Mouse (Mus musculus) embryo, embryonic 11 days (tissue): ENCODE results near the gene Arl2.
A peak's percentile ranks its signal among the peaks of the same experiment; 100 is the strongest.
"Not testable (repeated sequence)": the region's sequence is repeated elsewhere in the genome, so short reads cannot be mapped to it uniquely, and the experiment has no call there.

ENCODE experiments used
- DNase-seq: peaks from one replicate; pipeline ENCODE4 v3.0.0-alpha.2; 2015

Gene Arl2

DNA sequence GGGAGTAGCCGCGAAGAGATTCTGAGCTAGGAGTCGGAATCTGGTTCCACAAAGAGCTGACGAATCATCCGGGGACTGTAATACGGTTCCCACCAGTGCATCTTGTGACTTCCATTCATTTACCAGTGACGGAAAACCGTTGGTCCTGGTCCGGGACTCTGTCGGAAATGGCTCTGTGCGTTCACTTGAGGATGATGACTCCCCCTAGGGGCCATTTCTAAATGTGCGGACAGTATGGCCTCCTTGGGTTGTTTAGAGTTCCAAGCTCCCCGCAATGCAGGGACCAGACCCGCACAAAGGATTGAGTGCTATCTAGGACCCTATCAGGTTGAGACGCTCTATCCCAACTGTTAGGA, at the start of gene Arl2:
Arl2 (minus strand) TSS at position 155 of the 356 bp plus-strand sequence.
- DNase-seq: peak; percentile 93

DNA sequence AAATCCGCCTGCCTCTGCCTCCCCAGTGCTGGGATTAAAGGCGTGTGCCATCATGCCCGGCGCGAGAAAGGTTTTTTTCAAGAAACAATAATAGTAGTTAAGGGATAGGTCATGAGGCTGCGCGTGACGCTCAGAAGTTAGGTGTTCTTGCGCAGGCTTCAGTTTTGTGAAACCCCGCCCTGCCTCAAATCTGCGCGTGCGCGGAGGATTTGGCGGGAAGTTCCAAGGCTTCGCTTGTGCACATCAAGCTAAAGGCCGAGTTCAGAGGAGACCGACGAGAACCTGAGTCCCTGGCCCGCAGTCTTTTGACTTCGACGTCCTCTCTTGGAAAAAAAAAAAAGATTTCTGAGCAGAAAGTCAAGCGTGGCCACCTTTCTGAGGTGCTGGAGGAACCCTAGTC, 42.8 kb upstream of the Arl2 start, which contains the start of gene Majin:
Majin (plus strand) TSS at position 258 of the 400 bp plus-strand sequence.
- no peak for DNase-seq

DNA sequence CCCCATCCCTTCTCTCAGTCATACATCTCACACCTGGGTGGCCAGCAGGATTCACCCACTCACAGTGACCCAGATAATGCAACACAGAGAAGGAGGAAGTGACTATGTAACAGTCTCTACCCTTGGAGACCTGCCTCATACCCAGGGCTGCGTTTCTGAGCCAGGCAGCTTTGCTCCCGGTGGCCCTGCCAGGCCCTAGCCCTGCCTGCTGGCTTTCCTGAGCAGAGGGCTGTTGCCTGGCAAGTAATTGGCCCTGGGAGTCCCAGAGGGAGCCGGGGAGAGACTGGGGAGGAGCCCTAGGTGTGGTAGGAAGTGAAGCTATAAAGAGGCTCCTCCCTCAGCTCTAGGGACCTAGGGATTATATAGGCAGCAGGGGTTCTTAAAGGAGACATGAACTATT, 41.2 kb upstream of the Arl2 start:
- no peak for DNase-seq

DNA sequence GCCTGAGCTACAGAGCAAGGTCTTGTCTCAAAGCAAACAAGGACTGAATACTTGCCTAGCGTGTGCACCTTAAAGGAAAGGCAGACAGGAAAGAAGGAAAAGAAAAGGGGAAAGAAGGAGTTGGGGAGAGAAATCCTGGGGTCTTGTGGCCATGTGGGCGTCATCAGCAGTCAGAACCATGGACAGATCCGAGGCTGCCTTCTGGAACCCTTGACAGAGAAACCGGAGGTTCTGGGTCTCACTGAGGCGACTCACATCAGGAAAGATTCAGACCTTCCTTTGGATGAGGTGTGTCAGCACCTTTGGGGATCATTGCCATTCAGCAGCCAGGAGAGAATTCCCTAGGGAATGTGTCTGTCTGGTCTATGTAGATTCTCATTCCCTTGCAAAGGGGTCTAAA, 40.3 kb upstream of the Arl2 start:
- peak; percentile 62 for DNase-seq

DNA sequence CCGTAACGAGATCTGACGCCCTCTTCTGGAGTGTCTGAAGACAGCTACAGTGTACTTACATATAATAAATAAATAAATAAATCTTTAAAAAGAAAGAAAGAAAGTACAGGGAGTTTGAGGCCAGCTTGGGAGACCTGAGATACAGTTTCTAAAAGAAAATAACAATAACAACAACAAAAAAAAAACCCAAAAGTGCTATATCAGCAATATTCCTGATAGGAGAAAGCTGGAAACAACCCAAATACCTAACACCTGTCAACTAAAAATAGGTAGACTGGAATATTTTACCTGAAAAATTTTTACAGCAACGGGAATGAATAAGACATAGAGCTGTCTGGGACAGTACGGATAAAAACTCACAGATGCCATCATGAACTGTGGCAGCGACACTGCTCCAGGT, 37.4 kb upstream of the Arl2 start:
- DNase-seq: no peak

DNA sequence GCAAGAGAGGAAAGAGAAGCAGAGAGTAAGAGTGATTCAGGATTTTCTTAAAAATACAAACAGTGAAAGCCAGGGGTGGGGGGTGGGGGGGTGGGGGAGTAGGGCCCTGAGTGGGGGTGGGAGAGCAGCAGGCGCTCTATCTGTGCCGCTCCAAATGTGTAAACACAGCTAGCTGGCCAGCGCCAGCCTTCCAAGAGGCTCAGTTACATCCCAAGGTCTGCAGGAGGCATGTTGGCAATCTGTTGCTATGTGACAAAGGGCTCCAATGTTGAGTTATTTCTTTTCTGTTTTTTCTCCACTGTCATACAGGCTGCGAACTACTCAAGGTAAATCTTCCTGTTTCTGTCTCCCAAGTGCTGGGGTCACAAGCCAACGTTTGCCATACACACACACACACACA, 33.4 kb upstream of the Arl2 start:
- peak; percentile 25 for DNase-seq

DNA sequence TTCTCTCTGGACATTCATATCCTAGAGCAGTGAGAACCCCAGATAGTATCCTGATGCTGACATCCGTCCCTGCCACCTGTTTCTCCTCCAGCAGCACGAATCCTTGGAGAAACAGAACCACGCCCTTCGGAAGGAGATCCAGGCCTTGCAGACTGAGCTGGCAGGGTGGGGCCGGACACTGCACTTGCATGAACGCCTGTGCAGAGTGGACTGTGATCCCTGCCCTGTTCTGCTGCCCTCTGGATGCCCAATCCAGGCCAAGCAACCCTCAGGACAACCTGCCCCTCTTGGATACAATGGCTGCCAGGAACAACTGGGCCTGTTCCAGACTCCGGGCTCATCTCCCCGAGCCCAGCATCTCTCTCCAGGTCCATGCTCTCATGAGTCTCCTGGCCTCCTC, 29.9 kb upstream of the Arl2 start:
- no peak for DNase-seq

DNA sequence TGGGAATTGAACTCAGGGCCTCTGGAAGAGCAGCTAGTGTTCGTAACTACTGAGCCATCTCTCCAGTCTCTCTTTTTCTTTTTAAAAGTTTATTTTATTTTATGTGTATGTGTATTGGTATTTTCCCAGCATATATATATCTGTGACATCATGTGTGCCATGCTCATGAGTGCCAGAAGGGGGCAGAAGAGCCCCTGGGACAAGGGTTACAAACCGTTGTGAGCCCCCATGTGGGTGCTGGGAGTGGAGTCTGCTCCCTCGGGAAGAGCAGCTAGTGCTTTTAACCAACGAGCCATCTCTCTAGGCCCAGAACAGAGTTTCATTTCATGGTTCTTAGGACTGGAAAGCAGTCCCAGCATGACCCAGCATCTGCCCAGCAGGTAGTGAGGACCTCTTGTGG, 25.4 kb upstream of the Arl2 start:
- no peak for DNase-seq

DNA sequence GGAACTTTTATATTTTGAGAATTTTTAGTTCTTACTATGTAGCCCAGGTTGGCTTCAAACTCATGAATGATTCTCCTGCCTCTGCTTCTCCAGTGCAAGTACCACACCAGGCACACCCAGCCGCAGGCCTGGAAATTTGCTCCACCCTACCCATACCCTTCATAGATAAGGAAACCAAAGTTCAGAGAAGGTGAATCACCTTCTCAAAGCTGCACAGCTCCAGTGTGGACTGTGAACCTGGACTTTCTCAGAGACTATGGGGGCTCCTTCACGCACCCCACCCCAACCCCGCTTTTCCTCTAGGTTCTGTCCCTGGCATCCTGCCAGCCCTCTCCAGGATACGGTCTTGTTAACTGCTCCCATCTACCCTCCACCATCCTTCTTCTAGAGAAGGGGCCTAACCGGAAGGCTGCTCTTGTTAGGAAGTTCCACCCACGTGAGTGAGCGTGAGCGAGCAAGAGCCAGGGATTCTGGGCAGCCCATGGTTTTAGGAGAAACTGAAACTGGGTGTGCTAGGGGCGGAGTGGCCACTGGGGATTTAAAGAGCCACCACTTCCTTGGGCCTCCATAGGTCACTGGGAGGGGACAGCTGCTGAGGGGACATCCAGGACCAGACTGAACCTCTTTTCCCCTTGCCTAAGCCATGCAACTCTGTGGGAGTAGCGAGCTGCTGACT, 22.7 kb upstream of the Arl2 start:
- DNase-seq: no peak

DNA sequence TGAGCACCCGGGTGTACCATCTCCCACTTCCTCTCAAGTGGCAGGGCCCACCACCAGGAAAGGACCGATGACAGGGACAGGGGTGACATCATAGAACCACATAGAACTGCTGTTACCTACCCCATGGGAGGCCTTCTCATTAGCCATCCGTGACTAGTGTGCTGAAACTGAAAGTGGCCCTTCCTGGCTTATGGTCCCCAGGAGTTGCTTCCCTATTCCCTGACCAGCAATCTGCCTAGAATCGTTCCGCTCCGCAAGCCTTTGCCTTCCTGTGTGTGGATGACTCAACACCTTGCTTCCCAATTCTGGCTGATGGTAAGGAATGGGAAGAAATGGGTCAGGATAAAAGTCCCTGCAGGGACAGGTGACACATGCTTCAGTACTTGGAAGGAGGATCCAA, 15.9 kb upstream of the Arl2 start:
- no peak for DNase-seq

DNA sequence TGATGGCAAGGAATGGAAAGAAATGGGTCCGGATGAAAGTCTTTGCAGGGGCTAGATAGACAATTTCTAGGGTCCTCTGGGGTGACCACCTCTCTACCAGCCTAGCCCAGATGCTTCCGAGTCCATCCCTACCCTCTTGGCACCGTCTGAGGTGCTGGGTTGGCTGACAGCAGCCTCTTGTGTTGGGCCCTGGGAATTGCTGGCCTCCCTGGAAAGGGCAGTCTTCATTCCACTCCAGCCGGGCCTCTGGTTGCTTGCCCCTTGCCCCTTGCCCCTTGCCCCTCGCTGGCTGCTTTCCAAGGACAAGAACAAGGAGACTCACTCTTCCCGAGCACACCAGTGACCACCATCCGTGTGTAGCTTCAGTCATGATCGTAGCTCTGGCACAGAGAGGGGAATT, 15.0 kb upstream of the Arl2 start:
- DNase-seq: no peak

DNA sequence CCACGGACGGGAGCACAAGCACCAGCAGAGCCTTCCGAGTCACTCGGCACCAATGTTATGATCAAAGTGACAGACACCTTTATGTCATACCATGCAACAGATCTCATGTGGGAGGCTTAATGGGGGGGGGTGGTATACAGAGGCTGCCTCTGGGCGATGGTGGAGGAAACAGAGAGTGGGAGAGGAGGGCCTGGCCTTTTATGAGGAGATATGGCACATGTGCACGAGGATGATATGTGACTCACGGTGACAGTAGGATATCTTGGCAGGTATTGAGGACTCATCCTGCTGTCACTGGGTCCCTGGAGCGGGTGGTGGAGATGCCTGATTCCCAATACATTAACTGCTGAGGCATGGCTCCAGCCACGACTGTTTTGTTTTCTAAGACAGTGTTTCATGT, 13.8 kb upstream of the Arl2 start:
- DNase-seq: no peak

DNA sequence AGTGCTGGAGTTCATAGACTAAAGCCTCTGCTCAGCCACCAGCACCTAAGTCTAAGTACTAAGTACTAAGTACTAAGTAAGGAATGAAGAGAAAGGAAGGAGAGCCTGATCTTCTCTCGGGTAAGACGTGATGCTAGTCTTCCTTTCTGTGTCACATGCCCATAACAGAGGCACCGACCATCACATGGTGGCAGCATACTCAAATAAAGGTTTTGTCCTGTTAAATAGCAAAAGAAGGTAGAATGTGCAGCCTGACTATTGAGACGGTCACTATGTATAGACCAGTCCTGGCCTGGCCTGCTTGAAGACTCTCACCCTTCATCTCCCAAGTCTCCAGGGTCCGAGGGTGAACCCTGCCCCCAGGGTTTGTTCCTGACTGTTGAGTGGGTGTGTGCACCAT, 3.5 kb upstream of the Arl2 start:
- DNase-seq: no peak

DNA sequence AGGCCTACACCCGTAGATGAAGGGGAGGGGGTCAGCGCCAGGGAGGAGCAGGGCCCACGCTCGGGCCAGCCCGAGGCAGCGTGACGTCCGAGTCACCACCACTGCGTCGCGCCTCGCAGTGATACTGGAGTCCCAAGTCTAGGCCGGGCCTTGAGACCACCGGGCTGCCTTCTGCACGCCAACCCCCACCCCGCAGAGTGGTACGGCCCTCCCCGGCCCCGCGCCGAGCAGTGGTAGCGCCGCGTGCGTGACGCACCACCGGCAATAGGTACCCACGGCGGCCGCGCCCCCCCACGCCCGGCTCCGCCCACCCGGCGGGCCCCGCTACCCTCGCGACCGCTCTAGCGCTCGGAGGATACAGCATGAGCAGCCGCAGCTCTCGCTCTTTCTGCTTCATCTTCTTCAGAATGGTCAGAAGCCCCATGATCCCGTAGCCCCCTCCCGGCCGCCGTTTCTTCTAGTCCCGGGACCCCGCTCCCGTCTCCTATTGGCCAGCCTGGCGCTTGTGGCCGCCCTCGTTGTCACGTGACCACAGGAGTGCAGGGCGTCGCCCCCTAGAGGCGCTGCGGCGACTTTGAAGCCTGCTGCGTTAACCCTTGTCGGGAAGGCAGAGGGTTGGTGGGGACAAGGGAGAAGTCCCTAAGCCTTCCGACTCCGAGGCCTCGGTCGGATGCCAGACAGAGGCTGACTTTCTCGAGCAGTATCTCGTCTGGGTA, 512 bp downstream of the Arl2 start, which contains the start of gene Batf2:
Batf2 (plus strand) TSS at position 306 of the 716 bp plus-strand sequence.
- peak; percentile 98 for DNase-seq

DNA sequence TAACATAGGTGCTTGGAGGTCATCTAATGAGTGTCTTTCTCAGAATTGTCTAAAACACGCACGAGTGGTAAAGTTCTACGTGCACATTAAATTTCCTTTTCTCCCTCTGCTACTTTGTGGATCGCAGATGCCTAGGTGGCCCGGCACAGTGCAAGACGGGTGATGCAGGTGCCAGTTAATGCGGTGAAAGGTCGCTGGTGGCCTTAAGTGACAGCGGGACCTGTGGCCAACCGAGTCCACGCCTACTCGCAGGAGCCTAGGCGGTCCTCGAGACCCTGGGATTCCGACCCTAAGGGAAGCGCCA, 1.0 kb downstream of the Arl2 start:
- no peak for DNase-seq

DNA sequence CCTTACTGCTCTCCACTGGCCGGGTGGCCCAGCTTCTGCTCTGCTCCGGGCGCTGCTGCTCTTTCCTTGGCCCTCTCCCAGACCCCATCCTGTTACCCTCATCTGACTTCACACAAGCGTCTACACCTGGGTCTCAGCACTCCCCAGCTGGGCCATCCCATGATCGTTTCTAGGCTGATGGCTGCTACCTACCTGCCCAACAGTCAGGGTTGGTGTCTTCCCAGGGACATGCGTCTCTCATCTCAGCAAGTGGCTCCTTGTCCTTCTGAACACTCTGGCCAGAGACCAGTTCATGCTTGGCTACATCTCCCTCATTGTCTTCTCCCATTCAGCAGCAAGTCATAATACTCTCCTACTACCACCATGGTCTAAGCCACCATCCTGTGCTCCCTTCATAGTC, 1.6 kb downstream of the Arl2 start:
- DNase-seq: no peak

DNA sequence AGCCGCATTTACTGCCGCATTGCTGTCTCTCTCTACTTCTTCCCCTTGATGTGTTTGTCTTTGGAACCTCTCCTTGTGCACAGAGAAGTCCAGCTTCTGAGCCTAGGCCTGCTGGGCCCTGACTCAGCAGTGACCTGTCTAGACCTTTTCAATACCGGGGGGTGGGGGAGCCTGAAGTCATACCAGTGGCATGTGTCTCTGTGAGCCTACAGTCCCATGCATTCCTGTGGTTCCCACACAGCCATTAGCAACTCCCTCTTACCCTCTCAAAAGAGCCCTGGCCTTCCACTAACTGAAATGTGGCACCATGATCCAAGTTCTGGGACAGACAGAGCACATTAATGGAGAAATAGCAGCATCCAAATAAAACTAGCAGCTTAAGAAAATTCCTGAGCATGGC, 5.0 kb downstream of the Arl2 start:
- no peak for DNase-seq

DNA sequence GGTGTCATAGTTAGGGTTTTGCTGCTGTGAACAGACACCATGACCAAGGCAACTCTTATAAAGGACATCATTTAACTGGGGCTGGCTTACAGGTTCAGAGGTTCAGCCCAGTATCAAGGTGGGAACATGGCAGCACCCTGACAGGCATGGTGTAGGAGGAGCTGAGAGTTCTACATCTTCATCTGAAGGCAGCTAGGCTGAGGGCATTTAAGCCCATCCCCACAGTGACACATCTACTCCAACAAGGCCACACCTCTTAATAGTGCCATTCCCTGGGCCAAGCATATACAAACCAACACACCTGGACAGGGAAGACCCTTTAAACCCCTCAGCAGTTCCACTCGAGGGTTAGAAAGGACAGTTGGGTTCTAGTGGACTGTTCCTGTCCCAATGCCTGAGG, 8.2 kb downstream of the Arl2 start:
- DNase-seq: not testable (repeated sequence)

DNA sequence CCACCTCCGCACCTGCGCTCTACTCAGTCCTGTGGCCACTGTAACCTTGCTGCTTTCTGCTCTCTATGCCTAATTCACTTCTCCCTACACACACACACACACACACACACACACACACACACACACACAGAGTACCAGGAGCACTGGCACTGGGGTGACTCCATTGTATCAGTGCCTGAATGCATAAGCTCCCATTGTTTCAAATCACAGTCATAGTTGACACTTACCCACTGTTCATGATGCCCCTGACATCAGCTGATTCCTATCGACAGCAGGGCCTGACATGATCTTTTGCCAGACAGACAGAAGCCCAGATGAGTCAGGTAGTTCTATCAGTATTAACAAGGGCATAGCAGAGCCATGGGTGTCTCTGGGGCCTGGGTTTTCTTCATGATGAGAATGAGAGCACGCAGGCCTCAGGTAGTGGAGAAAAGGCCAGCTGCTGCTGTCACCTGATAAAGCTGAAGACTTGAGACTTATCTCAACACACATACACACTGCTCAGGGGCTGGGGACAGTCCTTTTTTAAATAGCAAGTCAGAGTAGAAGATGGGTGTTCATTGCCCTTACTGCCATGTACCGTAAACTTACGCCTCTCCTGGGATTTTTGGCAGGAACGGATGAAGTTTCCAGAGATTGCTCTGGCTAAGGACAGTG, 9.0 kb downstream of the Arl2 start:
- no peak for DNase-seq

DNA sequence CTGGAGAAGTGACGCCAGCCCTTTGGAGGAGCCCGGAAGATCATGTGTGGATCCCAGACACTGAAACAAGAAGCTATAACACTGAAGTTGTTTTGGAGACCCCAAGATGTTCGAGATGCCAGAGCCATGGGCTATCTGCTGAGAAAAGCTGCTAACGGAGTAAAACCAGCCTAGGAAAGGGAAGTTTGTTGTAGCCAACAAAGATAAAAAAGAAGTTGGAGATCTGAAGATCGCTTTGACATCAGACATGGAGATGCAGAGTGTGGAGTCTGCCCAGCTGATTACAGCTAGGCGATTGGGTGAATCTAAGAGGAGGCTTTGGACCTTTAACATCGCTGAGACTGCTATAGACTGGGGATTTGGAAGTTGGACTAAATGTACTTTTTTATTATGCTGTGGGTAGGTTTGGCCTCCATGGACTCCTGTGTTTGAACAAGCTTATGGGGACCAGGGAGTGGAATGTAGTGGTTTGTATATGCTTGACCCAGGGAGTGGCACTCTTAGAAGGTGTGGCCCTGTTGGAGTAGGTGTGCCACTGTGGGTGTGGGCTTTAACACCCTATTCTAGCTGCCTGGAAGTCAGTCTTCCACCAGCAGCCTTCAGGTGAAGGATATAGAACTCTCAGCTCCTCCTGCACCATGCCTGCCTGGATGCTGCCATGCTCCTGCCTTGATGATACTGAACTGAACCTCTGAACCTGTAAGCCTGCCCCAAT, 10.8 kb downstream of the Arl2 start:
- not testable (repeated sequence) for DNase-seq

DNA sequence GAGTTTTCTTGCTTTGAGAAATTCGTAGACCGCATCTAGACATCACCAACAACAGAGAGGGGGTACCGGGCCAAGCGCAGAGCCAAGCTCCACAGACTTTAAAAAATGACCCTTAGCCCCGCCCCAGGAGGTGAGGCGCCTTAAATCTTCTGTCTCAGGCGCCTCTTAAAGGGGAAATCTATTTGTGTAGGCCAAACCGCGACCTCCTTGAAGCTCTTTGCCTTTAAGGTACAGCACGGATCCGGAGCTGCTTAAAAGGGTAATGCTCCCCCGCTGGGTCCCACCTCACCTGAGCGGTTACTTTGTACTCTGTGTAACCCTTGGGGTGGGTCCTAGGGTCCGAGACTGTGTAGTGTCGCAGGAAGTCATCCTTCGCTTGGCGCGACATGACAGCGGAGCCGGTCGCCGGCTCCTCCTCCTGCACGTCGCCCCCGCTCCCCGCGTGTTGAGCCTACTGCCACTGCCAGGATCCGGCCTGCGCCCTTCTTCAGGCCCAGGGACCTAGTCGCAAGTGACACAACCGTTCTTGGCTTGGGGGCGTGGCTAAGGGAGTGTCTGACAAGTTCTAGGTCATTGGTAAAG, 13.5 kb downstream of the Arl2 start, which contains the start of gene Snx15:
Snx15 (minus strand) TSS at position 545 of the 582 bp plus-strand sequence.
- peak; percentile 96 for DNase-seq

DNA sequence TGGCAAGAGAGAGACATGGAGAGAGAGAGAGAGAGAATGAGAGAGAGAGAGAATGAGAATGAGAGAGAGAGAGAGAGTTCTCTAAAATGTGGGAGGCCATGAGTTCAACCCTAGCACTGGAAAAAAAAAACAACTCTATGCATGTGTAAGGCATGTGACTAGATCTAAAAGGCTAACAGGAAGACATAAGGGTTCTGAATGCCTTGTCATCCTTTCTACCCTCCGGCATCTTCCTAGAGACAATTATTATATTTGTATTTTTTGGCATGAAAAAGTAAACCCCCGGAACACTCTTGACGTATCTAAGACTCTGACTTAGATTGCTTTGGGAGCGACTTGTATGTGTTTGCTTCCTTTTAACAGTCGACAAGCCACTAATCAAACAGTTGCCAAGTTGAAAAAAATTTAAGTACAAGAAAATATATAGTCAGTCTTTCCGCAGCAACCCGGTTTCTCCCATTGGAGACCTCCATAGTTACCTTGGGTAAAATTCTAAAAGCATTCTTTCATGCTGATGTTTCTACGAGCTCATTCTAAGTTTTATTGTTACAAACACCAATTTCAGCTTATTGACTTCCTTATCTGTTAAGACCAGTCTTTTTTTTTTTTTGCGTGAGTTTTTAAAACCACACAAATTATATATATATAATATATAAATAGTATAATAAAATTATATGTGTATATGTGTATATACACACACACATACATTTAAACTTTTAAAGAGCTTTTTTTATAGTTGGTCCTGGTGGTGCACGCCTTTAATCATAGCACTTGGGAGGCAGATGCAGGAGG, 14.4 kb downstream of the Arl2 start:
- no peak for DNase-seq
